Mouse (Mus musculus): ENCODE measurements around the gene Cartpt.

DNA sequence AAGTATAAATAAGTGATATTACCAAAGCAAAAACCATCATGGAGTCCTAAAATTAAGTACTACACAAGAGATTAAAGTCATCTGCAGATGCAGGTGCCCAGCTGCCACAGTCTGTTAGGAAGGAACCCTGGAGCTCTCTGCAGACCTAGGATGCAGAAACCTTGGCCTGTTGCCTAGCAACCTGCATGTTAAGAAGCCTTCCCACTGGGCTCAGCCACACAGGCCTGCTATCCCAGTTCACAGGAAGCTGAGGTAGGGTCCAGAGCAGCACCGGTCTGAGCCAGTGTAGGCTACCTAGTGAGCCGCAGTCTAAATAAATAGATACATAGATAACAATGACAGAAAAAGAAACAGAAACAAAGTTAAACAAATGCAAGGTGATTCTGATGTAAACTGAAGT is 39.7 kb upstream of the Cartpt start:
- no peak for TF ChIP-seq EP300 (IDR thresholded peaks at IDR 0.05; ENCODE audit: low read depth)
- no peak for TF ChIP-seq CTCF (IDR thresholded peaks at IDR 0.05; ENCODE audit: low read depth)
